Mouse (Mus musculus): ENCODE results near the gene Dpm3.
A peak's percentile ranks its signal among the peaks of the same experiment; 100 is the strongest.

Gene Dpm3

GRCm38 (mm10) chr3:89232614-89233013, 26.5 kb upstream of the Dpm3 start:
- DNase-seq = no peak

- no peak for DNase-seq
These were observed 25.5 kb upstream of the Dpm3 start for GRCm38 (mm10) chr3:89233562-89234110.

- DNase-seq = no peak
These were observed 22.6 kb upstream of the Dpm3 start for GRCm38 (mm10) chr3:89236516-89236915.

- no peak for DNase-seq
These were observed 21.5 kb upstream of the Dpm3 start for GRCm38 (mm10) chr3:89237682-89238081.

- no peak for DNase-seq
These were observed 20.7 kb upstream of the Dpm3 start for GRCm38 (mm10) chr3:89238494-89238893.

GRCm38 (mm10) chr3:89242331-89242895, 16.7 kb upstream of the Dpm3 start:
- DNase-seq = peak; percentile 82 to 92

- peak; percentile 52 to 58 for DNase-seq
These were observed 15.5 kb upstream of the Dpm3 start for GRCm38 (mm10) chr3:89243609-89244008.

- peak; percentile 70 to 81 for DNase-seq
These were observed 14.8 kb upstream of the Dpm3 start for GRCm38 (mm10) chr3:89244158-89244981.

- DNase-seq = peak; percentile 93 to 96
These were observed 14.0 kb upstream of the Dpm3 start for GRCm38 (mm10) chr3:89244982-89245687.

- DNase-seq = peak; percentile 87
These were observed 13.4 kb upstream of the Dpm3 start, which contains the start of gene Krtcap2 for GRCm38 (mm10) chr3:89245688-89246171. Gene Krtcap2, plus strand, starts transcription at chr3:89245966.

- peak; percentile 95 to 96 for DNase-seq
These were observed 12.7 kb upstream of the Dpm3 start, which contains the start of gene Trim46 for GRCm38 (mm10) chr3:89246261-89247100. Gene Trim46, minus strand, starts transcription at chr3:89246309.

- DNase-seq = peak in 1 of 2 experiments; percentile 5
These were observed 11.7 kb upstream of the Dpm3 start for GRCm38 (mm10) chr3:89247466-89247865.

GRCm38 (mm10) chr3:89250435-89251040, 8.6 kb upstream of the Dpm3 start:
- DNase-seq = peak; percentile 84 to 88

- no peak for DNase-seq
These were observed 7.7 kb upstream of the Dpm3 start for GRCm38 (mm10) chr3:89251365-89251895.

- DNase-seq = no peak
These were observed 4.2 kb upstream of the Dpm3 start for GRCm38 (mm10) chr3:89254994-89255393.

- DNase-seq = no peak
These were observed 3.0 kb upstream of the Dpm3 start for GRCm38 (mm10) chr3:89256177-89256576.

GRCm38 (mm10) chr3:89260211-89260610, 1.1 kb downstream of the Dpm3 start:
- DNase-seq = no peak

GRCm38 (mm10) chr3:89262417-89262816, 3.3 kb downstream of the Dpm3 start:
- no peak for DNase-seq

GRCm38 (mm10) chr3:89266439-89266893, 7.3 kb downstream of the Dpm3 start:
- peak; percentile 84 to 85 for DNase-seq

- no peak for DNase-seq
These were observed 9.8 kb downstream of the Dpm3 start for GRCm38 (mm10) chr3:89268916-89269315.

Data from cerebellum, postnatal 14 days (tissue).